Mouse (Mus musculus): ENCODE measurements at regions not wholly inside any gene's neighbourhood (a gene's known extent, or its start where the extent isn't known, plus 50 kb on each side); places are given as distances from the start of the nearest gene placed in this dataset.
A peak's percentile ranks its signal among the peaks of the same experiment; 100 is the strongest.

DNA sequence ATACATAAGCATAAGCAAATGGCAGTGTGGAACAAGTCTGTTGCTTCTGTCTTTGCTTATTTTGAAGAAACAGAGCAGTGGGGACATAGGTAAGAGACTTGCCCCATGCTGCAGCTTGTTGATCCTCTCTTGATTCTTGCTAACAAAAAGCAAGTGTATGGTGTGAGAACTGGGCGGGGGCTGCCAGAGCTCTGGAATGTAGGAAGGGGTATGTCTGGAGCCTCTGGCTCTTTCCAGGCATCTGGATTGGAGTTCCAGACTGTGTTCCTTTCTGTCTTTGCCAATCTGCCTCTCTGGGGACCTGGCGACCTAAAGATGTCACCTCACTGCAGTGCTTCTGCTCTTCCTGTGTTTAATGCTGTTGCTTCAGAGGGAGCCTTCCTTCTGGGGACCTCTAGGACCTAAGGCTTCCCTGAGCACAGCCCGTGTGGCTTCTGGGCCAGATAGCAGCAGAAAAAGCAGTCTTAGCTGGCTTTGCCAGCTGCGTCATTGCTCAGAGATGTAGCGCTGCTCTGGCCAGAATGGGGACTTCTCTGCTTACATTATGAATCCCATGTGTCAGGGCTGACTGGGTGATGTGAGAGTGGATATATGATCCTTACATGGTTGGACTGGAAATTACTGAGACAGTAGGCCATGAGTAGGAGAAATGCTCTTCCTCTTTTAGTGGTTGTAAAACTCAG, 138.1 kb upstream of the Slit3 start:
- Histone ChIP-seq H3K4me3 (replicated peaks; ENCODE audit: low read length) (no peak overlapping the region), H3K4me2 (ENCODE audit: low read length) (no peak overlapping the region), H3K9ac (replicated peaks; ENCODE audit: low read depth, low read length) (no peak overlapping the region), H3K9me3 (ENCODE audit: control insufficient read depth, low read length) (no peaks in the 10 kb centered on the region), H3K36me3 (ENCODE audit: control insufficient read depth, insufficient read depth) (no peaks in the 10 kb centered on the region), H3K27ac (ENCODE audit: low read length) (no peak overlapping the region), H3K4me1 (replicated peaks; ENCODE audit: control insufficient read depth, insufficient read depth, low read length) (no peaks in the 10 kb centered on the region), H3K27me3 (replicated peaks; ENCODE audit: control insufficient read depth, insufficient read depth, low read length) (no peaks in the 10 kb centered on the region)
- 79% methylated on average over 5 of the region's 5 CpGs for WGBS
- no peak for ATAC-seq

DNA sequence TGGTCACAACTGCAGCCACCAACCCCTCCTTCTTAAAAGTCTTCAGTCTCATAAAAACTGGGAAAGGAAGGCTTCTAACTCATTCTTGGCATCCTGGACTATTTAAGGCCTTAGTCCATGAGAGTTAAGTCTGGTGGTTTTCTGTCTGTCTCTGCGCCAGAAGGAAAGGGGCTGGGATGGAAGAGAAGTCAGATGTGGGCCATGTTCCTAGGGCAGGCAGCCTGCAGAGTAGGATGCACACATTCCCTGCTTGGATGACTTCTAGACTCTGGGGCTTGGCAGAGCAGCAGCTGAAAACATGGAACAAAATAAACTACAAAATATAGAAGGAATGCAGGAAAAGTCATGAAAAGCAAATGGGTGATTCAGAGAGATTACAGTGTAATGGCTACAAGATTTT, 140.8 kb upstream of the Slit3 start:
- no peaks in the 10 kb centered on the region for H3K4me1 ChIP-seq (replicated peaks; ENCODE audit: control insufficient read depth, insufficient read depth, low read length)
- no peak overlapping the region for H3K4me3 ChIP-seq (replicated peaks; ENCODE audit: low read length)
- no peaks in the 10 kb centered on the region for H3K9me3 ChIP-seq (ENCODE audit: control insufficient read depth, low read length)
- no peak overlapping the region for H3K27ac ChIP-seq (ENCODE audit: low read length)
- no peaks in the 10 kb centered on the region for H3K36me3 ChIP-seq (ENCODE audit: control insufficient read depth, insufficient read depth)
- H3K27me3 ChIP-seq (replicated peaks; ENCODE audit: control insufficient read depth, insufficient read depth, low read length): no peaks in the 10 kb centered on the region
- ATAC-seq: no peak
- H3K4me2 ChIP-seq (ENCODE audit: low read length): no peak overlapping the region
- 96% methylated on average over 1 of the region's 1 CpGs for WGBS
- H3K9ac ChIP-seq (replicated peaks; ENCODE audit: low read depth, low read length): no peak overlapping the region

DNA sequence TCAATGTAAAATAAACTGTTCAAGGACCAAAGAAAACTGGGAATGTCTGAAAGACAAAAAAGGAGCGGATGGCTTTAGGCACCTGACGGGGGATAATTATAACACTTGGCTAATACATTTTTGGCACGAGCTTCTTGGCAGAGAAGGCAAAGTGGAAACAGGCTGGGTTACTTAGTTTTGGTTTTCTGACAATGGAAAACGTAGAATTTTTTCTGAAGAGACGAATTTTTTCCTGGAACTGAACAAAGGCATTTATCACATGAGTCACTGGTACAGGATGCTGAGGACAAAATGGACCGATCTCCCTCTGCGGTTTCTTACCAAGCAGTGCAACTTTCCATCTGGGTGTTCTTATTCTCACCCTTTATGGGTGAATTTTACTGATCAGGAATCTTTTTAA, 143.2 kb upstream of the Slit3 start:
- H3K27ac ChIP-seq (ENCODE audit: low read length): no peak overlapping the region
- no peaks in the 10 kb centered on the region for H3K4me1 ChIP-seq (replicated peaks; ENCODE audit: control insufficient read depth, insufficient read depth, low read length)
- H3K27me3 ChIP-seq (replicated peaks; ENCODE audit: control insufficient read depth, insufficient read depth, low read length): no peaks in the 10 kb centered on the region
- no peaks in the 10 kb centered on the region for H3K36me3 ChIP-seq (ENCODE audit: control insufficient read depth, insufficient read depth)
- H3K4me3 ChIP-seq (replicated peaks; ENCODE audit: low read length): no peak overlapping the region
- no peak for ATAC-seq
- H3K4me2 ChIP-seq (ENCODE audit: low read length): no peak overlapping the region
- no peaks in the 10 kb centered on the region for H3K9me3 ChIP-seq (ENCODE audit: control insufficient read depth, low read length)
- 68% methylated on average over 7 of the region's 7 CpGs for WGBS
- H3K9ac ChIP-seq (replicated peaks; ENCODE audit: low read depth, low read length): no peak overlapping the region

DNA sequence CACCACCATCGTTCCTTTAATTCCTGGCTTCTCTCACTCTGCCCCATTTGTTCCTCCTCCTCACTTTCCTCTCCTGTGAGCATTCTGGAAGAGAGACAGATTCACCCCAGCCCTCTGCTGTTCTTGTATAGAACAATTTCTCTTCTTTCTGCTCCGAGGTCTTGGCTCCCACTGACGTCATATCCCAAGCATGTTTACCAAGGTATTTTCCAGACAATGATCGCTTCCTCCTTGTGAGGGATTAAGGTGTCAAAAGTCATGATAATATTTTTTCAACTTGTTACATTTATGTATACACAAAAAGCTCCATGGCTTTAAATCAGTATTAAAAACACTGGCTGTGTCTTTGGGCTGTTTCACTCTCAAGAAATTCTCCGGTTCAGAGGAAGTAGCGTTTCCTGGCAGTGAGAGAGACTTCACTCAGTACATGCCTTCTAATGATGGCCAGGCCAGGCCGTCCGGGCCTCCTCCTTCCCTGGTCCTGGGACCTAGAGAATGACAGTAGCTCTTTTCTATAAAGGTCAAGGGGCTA, 142.4 kb upstream of the Spdl1 start:
- Histone ChIP-seq H3K27ac (ENCODE audit: low read length) (no peak overlapping the region), H3K4me1 (replicated peaks; ENCODE audit: control insufficient read depth, insufficient read depth, low read length) (no peaks in the 10 kb centered on the region), H3K4me3 (replicated peaks; ENCODE audit: low read length) (no peak overlapping the region), H3K27me3 (replicated peaks; ENCODE audit: control insufficient read depth, insufficient read depth, low read length) (no peaks in the 10 kb centered on the region), H3K36me3 (ENCODE audit: control insufficient read depth, insufficient read depth) (no peaks in the 10 kb centered on the region), H3K9me3 (ENCODE audit: control insufficient read depth, low read length) (no peaks in the 10 kb centered on the region), H3K4me2 (ENCODE audit: low read length) (no peak overlapping the region), H3K9ac (replicated peaks; ENCODE audit: low read depth, low read length) (no peak overlapping the region)
- no peak for ATAC-seq
- WGBS: 82% methylated on average over 8 of the region's 8 CpGs

DNA sequence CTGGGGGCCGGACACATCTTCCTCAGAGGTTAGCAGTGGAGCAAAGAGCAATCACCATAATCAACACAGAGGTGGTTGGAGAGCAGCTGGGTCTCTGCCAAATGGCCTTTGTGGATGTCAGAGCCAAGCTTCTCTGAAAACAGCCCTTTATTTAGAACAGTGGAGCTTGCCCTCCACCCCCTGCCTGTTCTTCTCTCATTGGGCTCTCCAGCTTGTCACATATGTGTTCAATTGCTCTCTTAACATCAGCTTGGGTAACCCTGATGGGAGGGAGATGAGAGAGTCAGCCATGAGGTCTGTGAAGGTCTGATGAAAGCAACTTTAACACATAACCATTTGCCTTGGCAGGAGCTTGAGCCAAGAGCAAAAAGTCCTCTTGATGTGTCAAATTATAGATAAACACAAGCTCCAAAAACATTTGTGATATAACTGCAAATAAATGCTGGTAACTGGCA, 140.1 kb upstream of the Spdl1 start:
- 46% methylated on average over 1 of the region's 1 CpGs for WGBS
- Histone ChIP-seq H3K9ac (replicated peaks; ENCODE audit: low read depth, low read length) (no peak overlapping the region), H3K4me3 (replicated peaks; ENCODE audit: low read length) (no peak overlapping the region), H3K9me3 (ENCODE audit: control insufficient read depth, low read length) (no peaks in the 10 kb centered on the region), H3K36me3 (ENCODE audit: control insufficient read depth, insufficient read depth) (no peaks in the 10 kb centered on the region), H3K4me2 (ENCODE audit: low read length) (no peak overlapping the region), H3K27ac (ENCODE audit: low read length) (no peak overlapping the region), H3K27me3 (replicated peaks; ENCODE audit: control insufficient read depth, insufficient read depth, low read length) (no peaks in the 10 kb centered on the region), H3K4me1 (replicated peaks; ENCODE audit: control insufficient read depth, insufficient read depth, low read length) (no peaks in the 10 kb centered on the region)
- ATAC-seq: no peak

DNA sequence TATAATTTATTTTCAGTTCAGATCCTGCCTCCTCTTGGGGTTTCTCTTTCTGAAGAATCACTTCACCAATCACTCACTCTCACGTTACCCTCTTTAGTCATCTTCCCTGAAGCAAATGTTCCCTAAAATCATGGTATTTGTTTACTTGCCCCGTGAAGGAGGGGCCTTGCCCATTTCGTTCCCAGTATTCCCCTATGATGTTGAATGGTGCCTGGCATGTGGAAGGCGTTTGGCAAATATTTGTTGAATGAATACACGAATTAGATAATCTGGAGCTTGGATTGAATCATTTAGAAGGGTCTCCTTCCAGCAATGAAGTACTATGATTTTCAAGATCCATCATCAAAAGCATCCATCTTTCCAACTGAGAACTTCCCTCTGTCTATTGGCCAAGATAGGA, 139.6 kb upstream of the Spdl1 start:
- Histone ChIP-seq H3K4me2 (ENCODE audit: low read length) (no peak overlapping the region), H3K27me3 (replicated peaks; ENCODE audit: control insufficient read depth, insufficient read depth, low read length) (no peaks in the 10 kb centered on the region), H3K36me3 (ENCODE audit: control insufficient read depth, insufficient read depth) (no peaks in the 10 kb centered on the region), H3K4me3 (replicated peaks; ENCODE audit: low read length) (no peak overlapping the region), H3K4me1 (replicated peaks; ENCODE audit: control insufficient read depth, insufficient read depth, low read length) (no peaks in the 10 kb centered on the region), H3K9ac (replicated peaks; ENCODE audit: low read depth, low read length) (no peak overlapping the region), H3K27ac (ENCODE audit: low read length) (no peak overlapping the region), H3K9me3 (ENCODE audit: control insufficient read depth, low read length) (no peaks in the 10 kb centered on the region)
- 83% methylated on average over 5 of the region's 5 CpGs for WGBS
- ATAC-seq: no peak

DNA sequence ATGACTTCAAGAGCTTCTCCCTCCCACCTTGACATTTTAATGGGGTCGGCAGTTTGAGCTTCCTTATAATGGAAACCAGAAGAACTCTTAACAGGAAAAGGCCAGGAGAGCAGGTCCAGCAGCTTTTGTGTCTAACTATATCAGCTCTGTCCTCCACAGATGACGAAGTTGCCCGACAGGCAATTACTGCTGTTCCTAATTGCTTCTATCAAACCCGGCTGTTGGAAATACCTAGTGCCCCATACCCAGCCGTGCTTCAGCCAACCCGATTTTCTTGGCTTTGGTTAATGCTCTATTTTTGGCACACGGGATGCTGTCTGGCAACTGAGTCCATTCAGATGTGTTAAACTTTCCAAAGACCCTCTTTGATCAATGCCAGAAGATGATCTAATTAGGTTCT, 125.8 kb upstream of the Spdl1 start:
- Histone ChIP-seq H3K27me3 (replicated peaks; ENCODE audit: control insufficient read depth, insufficient read depth, low read length) (no peaks in the 10 kb centered on the region), H3K4me2 (ENCODE audit: low read length) (no peak overlapping the region), H3K9me3 (ENCODE audit: control insufficient read depth, low read length) (no peaks in the 10 kb centered on the region), H3K27ac (ENCODE audit: low read length) (no peak overlapping the region), H3K9ac (replicated peaks; ENCODE audit: low read depth, low read length) (no peak overlapping the region), H3K36me3 (ENCODE audit: control insufficient read depth, insufficient read depth) (no peaks in the 10 kb centered on the region), H3K4me3 (replicated peaks; ENCODE audit: low read length) (no peak overlapping the region), H3K4me1 (replicated peaks; ENCODE audit: control insufficient read depth, insufficient read depth, low read length) (0 out of 2 replicates have a peak, but pooled peaks cover 6% of the 10 kb centered on the region)
- WGBS: 44% methylated on average over 7 of the region's 7 CpGs
- ATAC-seq: peak; percentile 75

DNA sequence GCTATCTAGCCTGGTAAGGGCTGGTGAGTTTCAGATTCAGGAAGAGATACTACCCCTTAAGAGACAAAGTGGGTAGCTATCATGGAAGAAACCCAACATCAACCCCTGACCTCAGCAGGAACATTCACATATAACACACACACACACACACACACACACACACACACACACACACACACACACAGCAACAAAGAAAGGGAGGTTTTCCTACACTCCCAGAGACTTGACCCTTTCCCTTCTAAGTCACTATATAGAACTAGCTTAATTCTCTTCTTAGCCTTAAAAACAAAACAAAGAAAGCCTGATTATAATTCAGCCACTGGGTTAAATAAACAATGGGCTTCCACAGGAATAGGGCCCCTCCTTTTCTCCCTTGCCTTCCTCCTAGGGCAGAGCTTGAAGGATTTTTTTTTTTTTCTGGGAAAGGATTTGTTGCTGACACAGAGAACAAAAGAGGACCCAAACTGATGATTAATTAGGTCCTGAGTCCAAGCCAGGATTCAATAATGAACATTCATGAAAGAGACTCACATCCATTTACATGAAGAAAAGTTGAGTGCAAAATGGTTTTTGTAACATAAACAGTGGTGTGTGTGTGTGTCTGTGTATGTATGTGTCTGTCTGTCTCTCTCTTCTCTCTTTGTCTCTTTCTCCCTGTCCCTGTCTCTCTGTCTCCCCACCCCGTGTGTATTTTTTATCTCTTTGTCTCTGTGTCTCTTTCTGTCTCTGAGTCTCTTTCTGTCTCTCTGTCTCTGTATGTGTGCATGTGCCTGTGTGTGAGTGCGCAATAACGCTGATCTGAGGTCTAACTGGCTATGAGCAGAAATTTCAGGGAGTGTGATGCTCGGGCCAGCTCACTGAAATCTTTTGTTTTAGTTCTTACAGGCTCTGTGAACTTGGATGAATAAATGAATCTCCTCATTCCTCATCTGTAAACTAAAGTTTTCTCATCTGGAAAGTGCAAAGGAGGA, 108.3 kb upstream of the Spdl1 start:
- H3K4me3 ChIP-seq (replicated peaks; ENCODE audit: low read length): no peak overlapping the region
- H3K27me3 ChIP-seq (replicated peaks; ENCODE audit: control insufficient read depth, insufficient read depth, low read length): no peaks in the 10 kb centered on the region
- H3K4me2 ChIP-seq (ENCODE audit: low read length): no peak overlapping the region
- peak; percentile 90 for ATAC-seq
- no peaks in the 10 kb centered on the region for H3K9me3 ChIP-seq (ENCODE audit: control insufficient read depth, low read length)
- H3K9ac ChIP-seq (replicated peaks; ENCODE audit: low read depth, low read length): no peak overlapping the region
- 21% methylated on average over 4 of the region's 4 CpGs for whole genome bisulfite sequencing
- H3K36me3 ChIP-seq (ENCODE audit: control insufficient read depth, insufficient read depth): no peaks in the 10 kb centered on the region
- peaks cover 5% of the 10 kb centered on the region; the same call in 1 of the 2 replicates for H3K4me1 ChIP-seq (replicated peaks; ENCODE audit: control insufficient read depth, insufficient read depth, low read length)
- no peak overlapping the region for H3K27ac ChIP-seq (ENCODE audit: low read length)

DNA sequence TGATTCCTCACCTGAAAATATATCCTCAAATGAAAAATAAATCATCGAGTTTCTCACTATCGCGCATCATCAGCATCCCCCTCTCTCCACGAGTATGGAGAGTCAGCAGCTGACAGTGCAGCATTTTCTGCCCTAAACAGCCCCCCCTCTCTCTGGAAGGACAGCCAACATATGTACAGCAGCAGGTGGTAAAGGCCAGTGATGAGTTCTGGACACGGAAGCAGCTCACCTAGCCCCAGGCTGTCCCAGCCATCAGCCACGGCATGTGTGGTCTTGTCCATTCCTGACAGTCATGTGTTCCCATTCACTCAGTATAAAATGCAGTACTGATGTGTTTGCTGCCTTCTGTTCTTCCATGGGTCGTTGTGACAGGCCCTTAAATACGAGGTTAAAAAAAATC, 106.7 kb upstream of the Spdl1 start:
- ATAC-seq: no peak
- no peak overlapping the region for H3K4me2 ChIP-seq (ENCODE audit: low read length)

More for the DNA sequence above, 106.7 kb upstream of the Spdl1 start:
- Histone ChIP-seq H3K36me3 (ENCODE audit: control insufficient read depth, insufficient read depth) (no peaks in the 10 kb centered on the region), H3K9ac (replicated peaks; ENCODE audit: low read depth, low read length) (no peak overlapping the region), H3K4me3 (replicated peaks; ENCODE audit: low read length) (no peak overlapping the region), H3K4me1 (replicated peaks; ENCODE audit: control insufficient read depth, insufficient read depth, low read length) (peaks cover 5% of the 10 kb centered on the region; the same call in 1 of the 2 replicates), H3K27me3 (replicated peaks; ENCODE audit: control insufficient read depth, insufficient read depth, low read length) (no peaks in the 10 kb centered on the region), H3K9me3 (ENCODE audit: control insufficient read depth, low read length) (no peaks in the 10 kb centered on the region), H3K27ac (ENCODE audit: low read length) (no peak overlapping the region)
- WGBS: 73% methylated on average over 8 of the region's 8 CpGs
